Mouse (Mus musculus) thymus, adult 2 months (tissue): ENCODE data around the gene Trpv6.

ENCODE experiments used
- CTCF ChIP-seq: fragments of 200-500 bp; IDR thresholded peaks from 2 replicates; pipeline ENCODE4 v1.5.1; 2012; ENCODE audit warnings: mild to moderate bottlenecking, control low read depth, low read length, moderate library complexity, borderline replicate concordance; ENCODE audit not compliant: control insufficient read depth, poor library complexity, insufficient read depth; ENCODE audit errors: extremely low read depth
- POLR2A ChIP-seq: fragments of 200-500 bp; IDR thresholded peaks from 2 replicates; pipeline ENCODE4 v1.6.1; 2012; ENCODE audit warnings: mild to moderate bottlenecking, low read length, control low read depth, moderate library complexity; ENCODE audit not compliant: control insufficient read depth, poor library complexity, insufficient read depth; ENCODE audit errors: extremely low read depth

- TF ChIP-seq POLR2A (no peak), CTCF (no peak)
Measured at GRCm38 (mm10) chr6:41637927-41638506, 1.8 kb upstream of the Trpv6 start.
